Mouse (Mus musculus): Measurements from ENCODE around the gene Bloc1s1. TPM values are rescaled to one million over a fixed set of nuclear protein-coding genes. Genes with fewer than 3 reads are reported as not detected.

Gene Bloc1s1
- polyA plus RNA-seq, 1 experiment from 2014 or later, result 248 TPM

GRCm38 (mm10) chr10:128940475-128941061 lies 16.7 kb upstream of the Bloc1s1 start:
- Histone ChIP-seq H3K27ac (ENCODE audit: low read depth, low read length) (no peak overlapping the region), H3K4me3 (ENCODE audit: low read depth, low read length) (no peak overlapping the region), H3K9me3 (ENCODE audit: control insufficient read depth) (no peaks in the 10 kb centered on the region), H3K4me1 (replicated peaks; ENCODE audit: control insufficient read depth, insufficient read depth, low read length) (no peaks in the 10 kb centered on the region; the same call in 1 of the 2 replicates), H3K36me3 (ENCODE audit: control insufficient read depth, insufficient read depth) (no peaks in the 10 kb centered on the region), H3K4me2 (replicated peaks; ENCODE audit: low read depth) (no peak overlapping the region), H3K9ac (ENCODE audit: low read depth, low read length) (no peak overlapping the region), H3K27me3 (replicated peaks; ENCODE audit: control insufficient read depth, insufficient read depth, low read length) (peaks cover 4% of the 10 kb centered on the region)
- no peak for TF ChIP-seq CTCF (IDR thresholded peaks at IDR 0.05; ENCODE audit: low read depth)
- 72% methylated on average over 10 of the region's 10 CpGs for WGBS
- no peak for ATAC-seq

GRCm38 (mm10) chr10:128938974-128939373 lies 15.1 kb upstream of the Bloc1s1 start:
- Histone ChIP-seq H3K36me3 (ENCODE audit: control insufficient read depth, insufficient read depth) (no peaks in the 10 kb centered on the region), H3K9me3 (ENCODE audit: control insufficient read depth) (no peaks in the 10 kb centered on the region), H3K27ac (ENCODE audit: low read depth, low read length) (no peak overlapping the region), H3K27me3 (replicated peaks; ENCODE audit: control insufficient read depth, insufficient read depth, low read length) (peaks cover 20% of the 10 kb centered on the region), H3K9ac (ENCODE audit: low read depth, low read length) (no peak overlapping the region), H3K4me2 (replicated peaks; ENCODE audit: low read depth) (peak overlapping the region; percentile 25), H3K4me3 (ENCODE audit: low read depth, low read length) (no peak overlapping the region), H3K4me1 (replicated peaks; ENCODE audit: control insufficient read depth, insufficient read depth, low read length) (no peaks in the 10 kb centered on the region; the same call in 1 of the 2 replicates)
- peak; percentile 73 for ATAC-seq
- no peak for TF ChIP-seq CTCF (IDR thresholded peaks at IDR 0.05; ENCODE audit: low read depth)
- WGBS, result 32% methylated on average over 5 of the region's 5 CpGs

- Histone ChIP-seq H3K9me3 (ENCODE audit: control insufficient read depth) (no peaks in the 10 kb centered on the region), H3K4me3 (ENCODE audit: low read depth, low read length) (no peak overlapping the region), H3K27ac (ENCODE audit: low read depth, low read length) (no peak overlapping the region), H3K4me2 (replicated peaks; ENCODE audit: low read depth) (no peak overlapping the region), H3K9ac (ENCODE audit: low read depth, low read length) (no peak overlapping the region), H3K27me3 (replicated peaks; ENCODE audit: control insufficient read depth, insufficient read depth, low read length) (peaks cover 25% of the 10 kb centered on the region), H3K4me1 (replicated peaks; ENCODE audit: control insufficient read depth, insufficient read depth, low read length) (no peaks in the 10 kb centered on the region; the same call in 1 of the 2 replicates), H3K36me3 (ENCODE audit: control insufficient read depth, insufficient read depth) (no peaks in the 10 kb centered on the region)
- WGBS, result 68% methylated on average over 9 of the region's 9 CpGs
- peak; percentile 44 for ATAC-seq
- no peak for TF ChIP-seq CTCF (IDR thresholded peaks at IDR 0.05; ENCODE audit: low read depth)
These were observed 14.6 kb upstream of the Bloc1s1 start for GRCm38 (mm10) chr10:128938457-128938856.

GRCm38 (mm10) chr10:128937756-128938390 lies 14.0 kb upstream of the Bloc1s1 start:
- no peak overlapping the region for H3K27ac ChIP-seq (ENCODE audit: low read depth, low read length)
- H3K36me3 ChIP-seq (ENCODE audit: control insufficient read depth, insufficient read depth), result no peaks in the 10 kb centered on the region
- H3K27me3 ChIP-seq (replicated peaks; ENCODE audit: control insufficient read depth, insufficient read depth, low read length), result peaks cover 30% of the 10 kb centered on the region
- no peak overlapping the region for H3K4me3 ChIP-seq (ENCODE audit: low read depth, low read length)
- TF ChIP-seq CTCF (IDR thresholded peaks at IDR 0.05; ENCODE audit: low read depth), result no peak
- no peak overlapping the region for H3K9ac ChIP-seq (ENCODE audit: low read depth, low read length)
- H3K4me1 ChIP-seq (replicated peaks; ENCODE audit: control insufficient read depth, insufficient read depth, low read length), result no peaks in the 10 kb centered on the region; the same call in 1 of the 2 replicates
- ATAC-seq, result no peak
- WGBS, result 79% methylated on average over 12 of the region's 12 CpGs
- H3K4me2 ChIP-seq (replicated peaks; ENCODE audit: low read depth), result no peak overlapping the region
- no peaks in the 10 kb centered on the region for H3K9me3 ChIP-seq (ENCODE audit: control insufficient read depth)

- no peak for TF ChIP-seq CTCF (IDR thresholded peaks at IDR 0.05; ENCODE audit: low read depth)
- Histone ChIP-seq H3K9ac (ENCODE audit: low read depth, low read length) (no peak overlapping the region), H3K4me3 (ENCODE audit: low read depth, low read length) (no peak overlapping the region), H3K27me3 (replicated peaks; ENCODE audit: control insufficient read depth, insufficient read depth, low read length) (peaks cover 37% of the 10 kb centered on the region), H3K27ac (ENCODE audit: low read depth, low read length) (no peak overlapping the region), H3K9me3 (ENCODE audit: control insufficient read depth) (no peaks in the 10 kb centered on the region), H3K4me1 (replicated peaks; ENCODE audit: control insufficient read depth, insufficient read depth, low read length) (no peaks in the 10 kb centered on the region; the same call in 1 of the 2 replicates), H3K36me3 (ENCODE audit: control insufficient read depth, insufficient read depth) (no peaks in the 10 kb centered on the region), H3K4me2 (replicated peaks; ENCODE audit: low read depth) (no peak overlapping the region; the same call in 1 of the 2 replicates)
- WGBS, result 76% methylated on average over 8 of the region's 8 CpGs
- no peak for ATAC-seq
These were observed 12.1 kb upstream of the Bloc1s1 start for GRCm38 (mm10) chr10:128935826-128936440.

GRCm38 (mm10) chr10:128934997-128935787 lies 11.4 kb upstream of the Bloc1s1 start:
- ATAC-seq, result no peak
- no peaks in the 10 kb centered on the region; the same call in 1 of the 2 replicates for H3K4me1 ChIP-seq (replicated peaks; ENCODE audit: control insufficient read depth, insufficient read depth, low read length)
- 68% methylated on average over 7 of the region's 7 CpGs for WGBS
- peak overlapping the region; percentile 70 for H3K4me2 ChIP-seq (replicated peaks; ENCODE audit: low read depth)
- TF ChIP-seq CTCF (IDR thresholded peaks at IDR 0.05; ENCODE audit: low read depth), result peak; percentile 24; the same call in 1 of the 2 replicates
- H3K9me3 ChIP-seq (ENCODE audit: control insufficient read depth), result no peaks in the 10 kb centered on the region
- H3K36me3 ChIP-seq (ENCODE audit: control insufficient read depth, insufficient read depth), result no peaks in the 10 kb centered on the region
- peaks cover 37% of the 10 kb centered on the region for H3K27me3 ChIP-seq (replicated peaks; ENCODE audit: control insufficient read depth, insufficient read depth, low read length)
- H3K27ac ChIP-seq (ENCODE audit: low read depth, low read length), result no peak overlapping the region
- no peak overlapping the region; the same call in 1 of the 2 replicates for H3K4me3 ChIP-seq (ENCODE audit: low read depth, low read length)
- H3K9ac ChIP-seq (ENCODE audit: low read depth, low read length), result no peak overlapping the region
